Mouse (Mus musculus) forebrain, embryonic 15.5 days (tissue): ENCODE results near the gene 4933411K16Rik. TPM values are rescaled to one million over a fixed set of nuclear protein-coding genes. Genes with fewer than 3 reads are reported as not detected.

Experiments
- ATAC-seq: fragments of 200-750 bp; cut with Nextera tagmentation; replicated peaks from 2 replicates; pipeline ENCODE4 v1.8.0; 2017; ENCODE audit warnings: mild to moderate bottlenecking, moderate TSS enrichment, moderate library complexity
- H3K27ac ChIP-seq: fragments of 300-500 bp; sonication (generic); replicated peaks from 2 replicates; pipeline ENCODE4 v1.5.1; 2015; ENCODE audit warnings: mild to moderate bottlenecking, inconsistent platforms
- H3K27me3 ChIP-seq: fragments of 300-500 bp; sonication (generic); 2 replicates; pipeline ENCODE4 v1.6.1; 2015; ENCODE audit warnings: inconsistent platforms
- H3K36me3 ChIP-seq: fragments of 300-500 bp; sonication (generic); 2 replicates; pipeline ENCODE4 v1.6.1; 2015; ENCODE audit warnings: mild to moderate bottlenecking, inconsistent platforms
- H3K4me1 ChIP-seq: fragments of 300-500 bp; sonication (generic); 2 replicates; pipeline ENCODE4 v1.6.1; 2015; ENCODE audit warnings: inconsistent platforms
- H3K4me2 ChIP-seq: fragments of 300-500 bp; sonication (generic); replicated peaks from 2 replicates; pipeline ENCODE4 v1.6.1; 2015; ENCODE audit warnings: mild to moderate bottlenecking, inconsistent platforms
- H3K4me3 ChIP-seq: fragments of 300-500 bp; sonication (generic); 2 replicates; pipeline ENCODE4 v1.5.1; 2015; ENCODE audit warnings: mild to moderate bottlenecking, inconsistent platforms
- H3K9ac ChIP-seq: fragments of 300-500 bp; sonication (generic); replicated peaks from 2 replicates; pipeline ENCODE4 v1.6.1; 2015; ENCODE audit warnings: mild to moderate bottlenecking, inconsistent platforms
- H3K9me3 ChIP-seq: fragments of 300-500 bp; sonication (generic); 2 replicates; pipeline ENCODE4 v1.6.1; 2016; ENCODE audit warnings: inconsistent platforms
- WGBS: fragments of 180-500 bp; shearing (Covaris S2); methylation state at CpG from one replicate; pipeline ENCODE4 v1.1.7; 2015; ENCODE audit warnings: mixed read lengths; 5-methylcytosine and 5-hydroxymethylcytosine counted together
- polyA plus RNA-seq: library from polyadenylated mRNA; unstranded; fragments of >200 nt; fragmentation: Nextera tagmentation; extraction: Ambion mirVana; gene quantifications from 2 replicates; pipeline ENCODE4 v1.2.1, GENCODE M21; 2015

4933411K16Rik gene
- polyA plus RNA-seq, result not detected in 2 replicates

DNA sequence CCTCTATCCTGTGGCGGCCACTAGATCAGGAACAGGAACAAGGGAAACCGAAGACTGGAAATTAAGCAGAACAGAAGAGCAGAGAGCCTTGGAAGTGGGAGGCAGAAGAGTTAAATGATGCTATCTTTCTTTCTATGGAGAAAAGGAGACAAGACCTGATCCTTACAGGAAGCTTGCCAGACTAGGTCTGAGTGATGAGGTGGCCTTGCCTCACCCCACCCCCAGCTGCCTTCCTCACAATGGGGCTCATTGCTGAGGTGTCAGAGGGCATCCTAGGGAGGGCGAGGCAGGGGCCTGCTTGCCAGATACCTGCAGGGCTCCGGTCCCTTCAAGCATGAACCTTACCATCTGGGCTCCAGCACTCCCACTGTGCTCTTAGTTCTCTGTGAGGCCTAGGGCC lies at the start of gene 4933411K16Rik:
TSS of gene 4933411K16Rik (plus strand) at position 301 of the 400 bp plus-strand sequence.
- ATAC-seq, result no peak
- no peaks in the 10 kb centered on the region for H3K4me1 ChIP-seq
- H3K9me3 ChIP-seq, result no peaks in the 10 kb centered on the region
- no peak within 1 kb of the TSS for H3K4me2 ChIP-seq
- no peaks in the 10 kb centered on the region for H3K36me3 ChIP-seq
- no peak within 1 kb of the TSS for H3K4me3 ChIP-seq
- H3K27me3 ChIP-seq, result no peaks in the 10 kb centered on the region
- no peak within 1 kb of the TSS for H3K9ac ChIP-seq
- 80% methylated on average over 4 of the region's 4 CpGs for WGBS
- no peak within 1 kb of the TSS for H3K27ac ChIP-seq

DNA sequence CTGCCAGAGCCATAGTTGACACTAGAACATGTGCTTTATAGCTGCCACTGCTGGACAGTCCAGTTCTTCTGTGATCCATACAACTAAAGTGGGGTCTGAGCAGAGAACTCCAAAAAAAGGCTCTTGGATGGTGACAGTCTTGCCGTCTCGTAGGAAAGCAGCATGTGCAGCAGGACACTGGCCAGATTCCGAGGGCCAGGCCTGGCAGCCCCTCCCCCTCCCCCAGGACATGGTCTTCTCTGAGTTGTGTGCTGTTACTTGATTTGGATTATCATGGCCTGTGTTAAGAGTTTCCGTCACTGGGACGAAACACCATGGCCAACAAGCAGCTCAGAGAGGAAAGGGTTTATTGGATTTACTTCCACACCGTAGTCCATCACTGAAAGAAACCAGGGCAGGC lies 47.8 kb upstream of the 4933411K16Rik start:
- Histone ChIP-seq H3K4me1 (no peaks in the 10 kb centered on the region), H3K4me3 (no peak overlapping the region), H3K4me2 (no peak overlapping the region), H3K27me3 (no peaks in the 10 kb centered on the region), H3K9ac (no peak overlapping the region), H3K27ac (no peak overlapping the region), H3K9me3 (no peaks in the 10 kb centered on the region), H3K36me3 (no peaks in the 10 kb centered on the region)
- ATAC-seq, result no peak
- 80% methylated on average over 6 of the region's 6 CpGs for whole genome bisulfite sequencing

DNA sequence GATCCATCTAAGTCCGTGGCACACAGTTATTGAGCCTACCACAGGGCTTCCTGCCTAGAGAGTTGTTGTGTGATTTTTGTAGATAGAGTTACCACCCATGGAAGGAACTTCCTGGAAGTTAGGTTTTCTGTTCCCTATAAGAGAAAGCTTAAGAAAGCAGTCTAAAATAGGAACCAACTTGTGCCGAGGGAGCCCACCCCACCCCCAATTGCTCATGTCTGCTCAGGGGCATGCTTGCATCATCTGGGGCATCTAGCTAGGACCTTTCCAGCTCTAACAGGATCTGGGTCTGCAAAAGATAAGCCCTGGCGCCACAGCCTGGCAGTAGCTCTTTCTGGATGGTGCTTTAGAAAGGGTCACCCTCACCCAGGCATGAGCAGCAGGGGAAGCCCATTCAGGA lies 46.4 kb upstream of the 4933411K16Rik start:
- Histone ChIP-seq H3K27ac (no peak overlapping the region), H3K9me3 (no peaks in the 10 kb centered on the region), H3K4me1 (no peaks in the 10 kb centered on the region), H3K4me2 (no peak overlapping the region), H3K9ac (no peak overlapping the region), H3K27me3 (no peaks in the 10 kb centered on the region), H3K36me3 (no peaks in the 10 kb centered on the region), H3K4me3 (no peak overlapping the region)
- WGBS, result 79% methylated on average over 3 of the region's 3 CpGs
- no peak for ATAC-seq

DNA sequence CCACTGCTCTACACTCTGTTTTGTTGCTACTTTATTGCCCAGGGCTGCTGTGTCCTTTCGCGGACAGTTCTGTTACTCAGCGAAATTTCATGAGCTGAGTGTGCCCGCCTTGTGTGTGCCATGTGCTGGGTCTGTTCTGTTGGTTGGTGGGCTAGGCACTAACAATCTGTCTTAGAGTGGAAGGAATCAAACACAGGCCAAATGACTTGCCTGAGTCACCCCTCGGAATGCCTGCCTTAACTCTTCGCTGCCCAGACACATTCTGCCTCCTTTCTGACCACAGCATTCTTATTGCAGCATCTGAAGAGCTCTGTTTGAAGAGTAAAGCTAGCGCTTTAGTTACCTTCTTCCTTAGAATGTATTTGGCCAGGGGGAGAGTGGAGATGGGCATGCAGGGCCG lies 45.5 kb upstream of the 4933411K16Rik start:
- Histone ChIP-seq H3K9me3 (no peaks in the 10 kb centered on the region), H3K4me1 (no peaks in the 10 kb centered on the region), H3K27ac (no peak overlapping the region), H3K9ac (no peak overlapping the region), H3K4me3 (no peak overlapping the region), H3K36me3 (no peaks in the 10 kb centered on the region), H3K4me2 (no peak overlapping the region), H3K27me3 (no peaks in the 10 kb centered on the region)
- WGBS, result 72% methylated on average over 8 of the region's 8 CpGs
- ATAC-seq, result no peak

DNA sequence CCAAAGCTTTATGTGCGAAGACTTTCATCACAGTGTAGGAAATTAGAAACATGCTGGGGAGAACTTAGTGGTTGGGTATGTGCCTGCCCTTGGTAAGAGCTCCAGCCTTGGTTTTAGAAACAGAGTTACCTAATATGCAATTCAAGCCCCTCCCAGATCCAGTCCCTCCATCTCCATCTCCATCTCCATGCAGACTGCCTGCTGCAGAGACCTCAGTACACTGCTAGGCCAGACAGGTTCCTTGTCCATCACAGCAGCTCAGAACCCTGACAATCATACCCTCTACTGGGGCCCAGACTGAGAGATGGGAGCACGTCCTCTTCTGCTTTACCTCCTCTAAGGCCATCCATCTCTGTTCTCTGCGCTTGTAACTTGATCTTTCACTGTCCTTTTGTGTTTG lies 43.5 kb upstream of the 4933411K16Rik start:
- Histone ChIP-seq H3K36me3 (no peaks in the 10 kb centered on the region), H3K4me1 (no peaks in the 10 kb centered on the region), H3K27me3 (no peaks in the 10 kb centered on the region), H3K9ac (no peak overlapping the region), H3K9me3 (no peaks in the 10 kb centered on the region), H3K4me3 (no peak overlapping the region), H3K27ac (no peak overlapping the region), H3K4me2 (no peak overlapping the region)
- WGBS, result 74% methylated on average over 3 of the region's 3 CpGs
- no peak for ATAC-seq

DNA sequence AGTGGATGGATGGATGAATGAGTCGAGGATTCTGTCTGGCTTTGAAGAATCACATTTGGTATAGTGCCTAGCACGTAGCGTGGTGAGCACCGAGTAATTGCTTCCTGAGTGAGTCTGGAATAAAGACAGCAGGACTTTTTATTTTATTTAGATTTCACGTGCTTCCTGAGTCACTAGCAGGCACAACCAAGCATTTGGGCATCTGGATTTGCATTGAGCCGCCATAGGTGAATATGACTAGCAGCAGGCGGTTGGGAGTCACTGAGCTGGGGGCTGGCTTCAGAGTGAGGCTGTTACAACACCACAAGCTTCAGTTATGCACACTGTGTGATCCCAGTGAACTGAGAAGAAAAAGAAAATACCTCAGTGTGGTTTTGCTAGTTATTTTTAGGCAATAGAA lies 43.0 kb upstream of the 4933411K16Rik start:
- no peak for ATAC-seq
- H3K27ac ChIP-seq, result no peak overlapping the region
- no peak overlapping the region for H3K9ac ChIP-seq
- no peaks in the 10 kb centered on the region for H3K27me3 ChIP-seq
- H3K4me2 ChIP-seq, result no peak overlapping the region
- H3K4me3 ChIP-seq, result no peak overlapping the region
- no peaks in the 10 kb centered on the region for H3K9me3 ChIP-seq
- no peaks in the 10 kb centered on the region for H3K36me3 ChIP-seq
- WGBS, result 74% methylated on average over 7 of the region's 7 CpGs
- no peaks in the 10 kb centered on the region for H3K4me1 ChIP-seq

DNA sequence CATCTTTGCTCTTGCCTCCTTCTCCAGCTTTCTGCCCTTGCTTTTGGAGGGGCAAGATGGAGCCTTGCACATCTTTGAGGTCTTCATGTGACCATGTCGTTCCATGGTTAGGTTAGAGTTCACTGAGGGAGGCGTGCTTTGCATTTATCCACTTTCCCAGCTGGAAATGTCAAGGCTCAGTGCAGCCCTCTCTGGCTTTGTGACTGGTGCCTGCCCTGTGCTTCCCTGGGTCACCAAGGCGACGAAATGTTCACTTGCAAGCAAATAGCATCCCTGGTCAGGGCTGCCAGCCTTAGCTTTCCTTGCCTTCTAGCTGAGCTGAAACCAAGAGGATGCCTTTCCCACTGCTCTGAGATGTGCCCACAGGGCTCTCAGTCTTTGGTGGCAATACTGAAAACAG lies 41.6 kb upstream of the 4933411K16Rik start:
- no peaks in the 10 kb centered on the region for H3K27me3 ChIP-seq
- 62% methylated on average over 4 of the region's 4 CpGs for WGBS
- no peak overlapping the region for H3K4me3 ChIP-seq
- no peak overlapping the region for H3K9ac ChIP-seq
- no peak overlapping the region for H3K27ac ChIP-seq
- ATAC-seq, result no peak
- no peaks in the 10 kb centered on the region for H3K36me3 ChIP-seq
- H3K4me1 ChIP-seq, result no peaks in the 10 kb centered on the region
- H3K4me2 ChIP-seq, result no peak overlapping the region
- H3K9me3 ChIP-seq, result no peaks in the 10 kb centered on the region

DNA sequence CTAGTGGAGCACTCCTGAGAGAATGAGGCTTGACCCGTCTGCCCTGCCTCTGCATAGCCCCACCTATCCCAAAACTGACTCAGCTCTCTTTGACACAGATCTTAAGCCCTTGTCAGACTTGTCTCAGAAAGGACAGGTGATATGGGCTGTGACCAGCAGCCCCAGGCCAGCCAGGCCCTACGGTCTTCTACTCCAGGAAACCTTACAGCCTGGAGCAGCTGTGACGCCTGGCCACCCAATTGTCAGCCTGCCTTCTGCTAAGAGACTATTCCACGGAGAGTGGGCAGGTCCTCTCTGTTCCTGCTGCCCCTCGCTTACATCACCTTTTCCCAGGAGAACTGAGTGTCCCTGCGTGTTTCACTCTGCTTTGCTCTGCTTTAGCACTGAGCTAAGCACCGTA lies 40.9 kb upstream of the 4933411K16Rik start:
- H3K4me2 ChIP-seq, result no peak overlapping the region
- no peak overlapping the region for H3K27ac ChIP-seq
- no peaks in the 10 kb centered on the region for H3K9me3 ChIP-seq
- ATAC-seq, result no peak
- H3K27me3 ChIP-seq, result no peaks in the 10 kb centered on the region
- H3K36me3 ChIP-seq, result no peaks in the 10 kb centered on the region
- WGBS, result 80% methylated on average over 7 of the region's 7 CpGs
- H3K9ac ChIP-seq, result no peak overlapping the region
- no peak overlapping the region for H3K4me3 ChIP-seq
- H3K4me1 ChIP-seq, result no peaks in the 10 kb centered on the region

DNA sequence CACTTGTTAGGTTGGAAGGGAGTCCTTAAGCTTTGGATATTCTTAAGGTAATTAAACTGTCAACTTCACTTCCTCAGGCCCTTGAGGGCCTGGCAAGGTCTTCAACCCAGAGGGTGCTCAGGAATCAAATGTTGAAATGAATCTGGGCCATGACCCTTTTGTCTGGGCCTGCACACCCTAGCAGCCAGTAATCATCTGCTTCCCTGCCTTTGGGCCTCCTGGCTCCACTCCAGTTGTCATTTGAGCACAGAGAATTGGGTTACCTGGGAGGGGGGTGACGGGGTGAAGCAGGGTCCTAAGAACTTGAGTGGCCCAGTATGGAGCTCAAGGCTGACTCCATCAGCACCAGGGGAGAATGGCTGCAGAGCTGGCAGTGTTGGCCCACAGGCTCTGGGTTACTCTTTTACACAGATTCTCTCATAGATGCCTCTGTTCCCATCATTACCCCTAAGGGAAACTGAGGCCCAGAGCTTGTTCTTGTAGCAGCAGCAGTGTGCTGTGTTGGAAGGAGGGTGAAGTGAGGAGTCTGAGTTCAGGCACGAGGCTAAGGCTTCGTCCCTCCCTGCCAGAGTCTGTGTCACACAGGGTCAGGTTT lies 37.7 kb upstream of the 4933411K16Rik start:
- WGBS, result 85% methylated on average over 3 of the region's 3 CpGs
- H3K36me3 ChIP-seq, result no peaks in the 10 kb centered on the region

DNA sequence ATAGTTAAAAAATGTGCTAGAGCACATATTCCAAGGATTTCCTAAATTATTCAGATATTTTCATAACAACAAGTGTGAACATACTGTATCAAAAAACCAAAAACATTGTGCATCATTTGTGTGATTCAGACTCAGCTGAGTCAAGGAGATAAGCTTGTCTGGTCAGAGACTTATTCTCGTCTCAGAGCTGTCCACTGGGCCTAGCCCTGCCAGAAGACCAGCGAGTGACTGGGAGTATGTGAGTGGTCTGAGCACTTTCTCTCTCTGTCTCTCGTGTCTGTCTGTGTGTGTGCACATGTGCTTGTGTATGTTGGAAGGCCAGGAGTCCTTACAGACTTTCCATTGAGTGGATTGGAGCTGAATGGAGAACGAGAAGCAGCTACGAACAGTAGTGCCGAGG lies 37.0 kb upstream of the 4933411K16Rik start:
- Histone ChIP-seq H3K27ac (no peak overlapping the region), H3K36me3 (no peaks in the 10 kb centered on the region), H3K9ac (no peak overlapping the region), H3K4me3 (no peak overlapping the region), H3K4me1 (0 out of 2 replicates have a peak, but pooled peaks cover 9% of the 10 kb centered on the region), H3K9me3 (no peaks in the 10 kb centered on the region), H3K27me3 (no peaks in the 10 kb centered on the region), H3K4me2 (no peak overlapping the region)
- 83% methylated on average over 6 of the region's 6 CpGs for WGBS
- ATAC-seq, result no peak

More for the DNA sequence above, 37.7 kb upstream of the 4933411K16Rik start:
- H3K4me1 ChIP-seq, result 0 out of 2 replicates have a peak, but pooled peaks cover 9% of the 10 kb centered on the region
- no peak overlapping the region for H3K4me3 ChIP-seq
- H3K27ac ChIP-seq, result no peak overlapping the region
- no peak overlapping the region for H3K9ac ChIP-seq
- ATAC-seq, result no peak
- no peaks in the 10 kb centered on the region for H3K27me3 ChIP-seq
- H3K9me3 ChIP-seq, result no peaks in the 10 kb centered on the region
- H3K4me2 ChIP-seq, result no peak overlapping the region

DNA sequence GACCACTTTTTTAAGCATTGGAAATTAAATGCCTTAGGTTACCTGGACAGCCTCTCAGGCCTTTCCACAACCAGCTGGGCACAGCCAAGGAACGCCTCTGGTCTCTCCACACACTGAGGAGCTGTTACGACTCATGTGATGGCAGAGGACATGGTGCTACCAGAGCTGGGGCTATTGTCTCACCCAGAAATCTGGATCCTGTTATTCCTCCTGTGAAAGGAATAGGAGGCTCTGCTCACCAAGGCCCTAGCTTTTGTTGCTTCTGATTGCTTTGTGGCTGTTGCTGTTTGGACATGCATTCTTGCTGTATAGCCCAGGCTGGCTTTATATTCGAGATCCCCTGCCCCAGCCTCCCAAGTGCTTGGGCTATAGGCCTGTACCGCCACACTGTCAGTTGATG lies 35.8 kb upstream of the 4933411K16Rik start:
- H3K9ac ChIP-seq, result no peak overlapping the region
- no peak for ATAC-seq
- 70% methylated on average over 4 of the region's 4 CpGs for WGBS
- H3K27ac ChIP-seq, result no peak overlapping the region; the same call in 1 of the 2 replicates
- no peaks in the 10 kb centered on the region for H3K36me3 ChIP-seq
- H3K27me3 ChIP-seq, result no peaks in the 10 kb centered on the region
- H3K4me2 ChIP-seq, result no peak overlapping the region
- H3K9me3 ChIP-seq, result no peaks in the 10 kb centered on the region
- H3K4me3 ChIP-seq, result no peak overlapping the region
- 0 out of 2 replicates have a peak, but pooled peaks cover 9% of the 10 kb centered on the region for H3K4me1 ChIP-seq

DNA sequence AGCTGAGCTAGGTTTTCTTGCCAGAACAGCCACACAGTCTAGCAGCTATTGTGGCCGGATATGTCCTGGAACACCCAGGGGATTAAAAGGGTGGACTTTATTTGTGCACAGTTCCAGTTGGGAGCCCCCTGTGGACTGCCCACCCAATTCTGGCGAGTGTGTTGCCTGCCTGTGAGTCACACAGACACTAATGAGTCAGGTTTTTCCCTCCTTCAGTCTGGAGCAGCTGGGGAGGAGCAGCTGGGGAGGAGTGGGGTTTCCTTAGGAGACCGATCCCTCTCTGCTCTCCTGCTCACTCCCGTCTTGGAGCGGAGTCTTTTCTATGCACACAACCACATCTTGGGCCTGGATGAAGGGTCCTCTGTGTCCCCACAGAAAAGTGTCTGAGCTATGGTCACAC lies 35.2 kb upstream of the 4933411K16Rik start:
- no peak overlapping the region for H3K9ac ChIP-seq
- no peak overlapping the region for H3K4me2 ChIP-seq
- H3K4me1 ChIP-seq, result 0 out of 2 replicates have a peak, but pooled peaks cover 9% of the 10 kb centered on the region
- H3K27ac ChIP-seq, result no peak overlapping the region
- H3K4me3 ChIP-seq, result no peak overlapping the region
- H3K27me3 ChIP-seq, result no peaks in the 10 kb centered on the region
- H3K9me3 ChIP-seq, result no peaks in the 10 kb centered on the region
- WGBS, result 50% methylated on average over 5 of the region's 5 CpGs
- ATAC-seq, result no peak
- H3K36me3 ChIP-seq, result no peaks in the 10 kb centered on the region
